Mouse (Mus musculus) kidney, embryonic 14.5 days (tissue): ENCODE data around the gene Hist1h3f. TPM values are rescaled to one million over a fixed set of nuclear protein-coding genes. Genes with fewer than 3 reads are reported as not detected.
"Not testable (repeated sequence)": the region's sequence is repeated elsewhere in the genome, so short reads cannot be mapped to it uniquely, and the experiment has no call there.

Source experiments
- ATAC-seq: fragments of 200-750 bp; cut with Nextera tagmentation; 2 replicates; pipeline ENCODE4 v1.8.0; 2017; ENCODE audit warnings: moderate number of reproducible peaks, mild to moderate bottlenecking, moderate TSS enrichment, moderate library complexity; ENCODE audit not compliant: low FRiP score, low TSS enrichment
- H3K27ac ChIP-seq: fragments of 300-500 bp; sonication (generic); 2 replicates; pipeline ENCODE4 v1.5.1; 2014; ENCODE audit warnings: low read depth, mild to moderate bottlenecking, low read length, moderate library complexity, mixed read lengths
- H3K27me3 ChIP-seq: fragments of 300-500 bp; sonication (generic); 2 replicates; pipeline ENCODE4 v1.6.1; 2014; ENCODE audit warnings: mild to moderate bottlenecking, low read length; ENCODE audit not compliant: control insufficient read depth, insufficient read depth
- H3K36me3 ChIP-seq: fragments of 300-500 bp; sonication (generic); 2 replicates; pipeline ENCODE4 v1.6.1; 2014; ENCODE audit warnings: low read length, mixed read lengths; ENCODE audit not compliant: control insufficient read depth, insufficient read depth
- H3K4me1 ChIP-seq: fragments of 300-500 bp; sonication (generic); 2 replicates; pipeline ENCODE4 v1.6.1; 2014; ENCODE audit warnings: low read length, mixed read lengths; ENCODE audit not compliant: control insufficient read depth, insufficient read depth
- H3K4me2 ChIP-seq: fragments of 300-500 bp; sonication (generic); replicated peaks from 2 replicates; pipeline ENCODE4 v1.6.1; 2014; ENCODE audit warnings: low read depth, mild to moderate bottlenecking, low read length
- H3K4me3 ChIP-seq: fragments of 300-500 bp; sonication (generic); 2 replicates; pipeline ENCODE4 v1.5.1; 2014; ENCODE audit warnings: mild to moderate bottlenecking, low read length
- H3K9ac ChIP-seq: fragments of 300-500 bp; sonication (generic); 2 replicates; pipeline ENCODE4 v1.6.1; 2014; ENCODE audit warnings: low read depth, mild to moderate bottlenecking, low read length, moderate library complexity
- H3K9me3 ChIP-seq: fragments of 300-500 bp; sonication (generic); 2 replicates; pipeline ENCODE4 v1.6.1; 2016; ENCODE audit warnings: low read length; ENCODE audit not compliant: control insufficient read depth
- WGBS: fragments of 180-500 bp; shearing (Covaris S2); extraction: QIAGEN DNeasy Blood & Tissue Kit; methylation state at CpG from one replicate; pipeline ENCODE4 v1.1.7; 2014; 5-methylcytosine and 5-hydroxymethylcytosine counted together
- polyA plus RNA-seq: library from polyadenylated mRNA; unstranded; fragments of >200 nt; fragmentation: Nextera tagmentation; extraction: Ambion mirVana; gene quantifications from 2 replicates; pipeline ENCODE4 v1.2.1, GENCODE M21; 2014

Gene Hist1h3f
- polyA plus RNA-seq, 1 experiment from 2014 or later: 1.2 TPM

- H3K4me1 ChIP-seq: peaks cover 13% of the 10 kb centered on the region; the same call in 1 of the 2 replicates
- H3K4me3 ChIP-seq: peak overlapping the region; percentile 42
- H3K27me3 ChIP-seq: no peaks in the 10 kb centered on the region
- 54% methylated on average over 8 of the region's 8 CpGs for WGBS
- peak overlapping the region; percentile 90 for H3K27ac ChIP-seq
- peak overlapping the region; percentile 55; the same call in 1 of the 2 replicates for H3K9ac ChIP-seq
- peak overlapping the region; percentile 55 for H3K4me2 ChIP-seq
- ATAC-seq: no peak
- H3K9me3 ChIP-seq: no peaks in the 10 kb centered on the region
- H3K36me3 ChIP-seq: no peaks in the 10 kb centered on the region
Measured at GRCm38 (mm10) chr13:23551931-23552914, 8.4 kb downstream of the Hist1h3f start.

- Histone ChIP-seq H3K36me3 (no peaks in the 10 kb centered on the region), H3K4me3 (no peak within 1 kb of the TSS), H3K4me2 (peak within 1 kb of the TSS; percentile 55), H3K27me3 (no peaks in the 10 kb centered on the region), H3K9me3 (no peaks in the 10 kb centered on the region), H3K9ac (peak within 1 kb of the TSS; percentile 55; the same call in 1 of the 2 replicates), H3K4me1 (peaks cover 13% of the 10 kb centered on the region; the same call in 1 of the 2 replicates), H3K27ac (peak within 1 kb of the TSS; percentile 100)
- no peak for ATAC-seq
Measured at GRCm38 (mm10) chr13:23552962-23553361, 9.1 kb downstream of the Hist1h3f start, which contains the start of gene Hist1h1d. Gene Hist1h1d (plus strand): TSS chr13:23553262.

GRCm38 (mm10) chr13:23554393-23554792 lies 10.5 kb downstream of the Hist1h3f start:
- Histone ChIP-seq H3K9me3 (no peaks in the 10 kb centered on the region), H3K4me1 (peaks cover 13% of the 10 kb centered on the region; the same call in 1 of the 2 replicates), H3K4me3 (peak overlapping the region; percentile 68; the same call in 1 of the 2 replicates), H3K9ac (peak overlapping the region; percentile 96), H3K36me3 (no peaks in the 10 kb centered on the region), H3K27me3 (no peaks in the 10 kb centered on the region), H3K27ac (peak overlapping the region; percentile 100), H3K4me2 (peak overlapping the region; percentile 94)
- WGBS: 25% methylated on average over 9 of the region's 9 CpGs
- ATAC-seq: no peak

GRCm38 (mm10) chr13:23554925-23555838 lies 11.3 kb downstream of the Hist1h3f start:
- H3K4me3 ChIP-seq: peak overlapping the region; percentile 68
- no peaks in the 10 kb centered on the region for H3K9me3 ChIP-seq
- no peaks in the 10 kb centered on the region for H3K36me3 ChIP-seq
- ATAC-seq: peak; percentile 94
- WGBS: under 1% methylated on average over 54 of the region's 54 CpGs
- peak overlapping the region; percentile 100 for H3K27ac ChIP-seq
- H3K9ac ChIP-seq: peak overlapping the region; percentile 96
- peaks cover 13% of the 10 kb centered on the region; the same call in 1 of the 2 replicates for H3K4me1 ChIP-seq
- H3K27me3 ChIP-seq: no peaks in the 10 kb centered on the region
- peak overlapping the region; percentile 94 for H3K4me2 ChIP-seq

- WGBS: under 1% methylated on average over 18 of the region's 18 CpGs
Measured at GRCm38 (mm10) chr13:23555839-23556416, 12.1 kb downstream of the Hist1h3f start.

GRCm38 (mm10) chr13:23556906-23557305 lies 13.1 kb downstream of the Hist1h3f start:
- peak overlapping the region; percentile 94 for H3K4me2 ChIP-seq
- no peaks in the 10 kb centered on the region for H3K36me3 ChIP-seq
- ATAC-seq: no peak
- H3K9me3 ChIP-seq: no peaks in the 10 kb centered on the region
- no peak overlapping the region for H3K4me3 ChIP-seq
- no peaks in the 10 kb centered on the region for H3K27me3 ChIP-seq
- H3K9ac ChIP-seq: peak overlapping the region; percentile 40; the same call in 1 of the 2 replicates
- 72% methylated on average over 3 of the region's 3 CpGs for whole genome bisulfite sequencing
- H3K4me1 ChIP-seq: peaks cover 10% of the 10 kb centered on the region; the same call in 1 of the 2 replicates
- H3K27ac ChIP-seq: peak overlapping the region; percentile 100; the same call in 1 of the 2 replicates

More at GRCm38 (mm10) chr13:23555839-23556416, 12.1 kb downstream of the Hist1h3f start:
- Histone ChIP-seq H3K9me3 (no peaks in the 10 kb centered on the region), H3K9ac (peak overlapping the region; percentile 96), H3K4me3 (peak overlapping the region; percentile 68), H3K27me3 (no peaks in the 10 kb centered on the region), H3K36me3 (no peaks in the 10 kb centered on the region), H3K4me1 (peaks cover 11% of the 10 kb centered on the region; the same call in 1 of the 2 replicates), H3K4me2 (peak overlapping the region; percentile 94), H3K27ac (peak overlapping the region; percentile 100)
- peak; percentile 83 for ATAC-seq

- 22% methylated on average over 2 of the region's 2 CpGs for WGBS
- not testable (repeated sequence) for H3K4me1 ChIP-seq, H3K9me3 ChIP-seq, H3K4me3 ChIP-seq, ATAC-seq, H3K27me3 ChIP-seq, H3K27ac ChIP-seq, H3K36me3 ChIP-seq
- Histone ChIP-seq H3K4me2 (0 out of 2 replicates have a peak overlapping the region, but pooled peaks have one; percentile 8), H3K9ac (peak overlapping the region; percentile 28; the same call in 1 of the 2 replicates)
Measured at GRCm38 (mm10) chr13:23560699-23561098, 16.8 kb downstream of the Hist1h3f start.

GRCm38 (mm10) chr13:23561531-23561882 lies 17.7 kb downstream of the Hist1h3f start:
- Histone ChIP-seq H3K9ac (peak overlapping the region; percentile 61; the same call in 1 of the 2 replicates), H3K4me3 (peak overlapping the region; percentile 36; the same call in 1 of the 2 replicates), H3K27ac (peak overlapping the region; percentile 99; the same call in 1 of the 2 replicates)
- not testable (repeated sequence) for H3K4me1 ChIP-seq, H3K36me3 ChIP-seq, H3K27me3 ChIP-seq, ATAC-seq, H3K9me3 ChIP-seq, H3K4me2 ChIP-seq
- WGBS: 0% methylated on average over 2 of the region's 5 CpGs
